ENCODE assay signal across 9 mouse cellular contexts in genomic region chr10:94249575-94250456, GRCm38 (mm10). TPM values are rescaled to one million over a fixed set of nuclear protein-coding genes. Genes with fewer than 3 reads are reported as not detected.
DNase-seq lines count a peak whose midpoint lies in the region; ATAC-seq and TF ChIP-seq lines count a peak whose summit lies in the region.
"Had no signal": no experiment of that assay in that cellular context is flagged by ENCODE, and none has a peak within 500 bp of the region (broad histone marks: within the 10 kb centered on the region; RNA-seq: fewer than 3 reads in every experiment).

No protein-coding gene starts in this region.

- H3K27ac ChIP-seq in gastrocnemius, adult 2 months = peak overlapping the region; percentile 60
- H3K27ac ChIP-seq in hindbrain, embryonic 10.5 days = peak overlapping the region; percentile 36; the same call in 1 of the 2 replicates

- peak overlapping the region; percentile 18; the same call in 1 of the 2 replicates for H3K4me3 ChIP-seq in gastrocnemius, adult 2 months
- no peak overlapping the region for H3K4me3 ChIP-seq in hindbrain, embryonic 10.5 days

- no peaks in the 10 kb centered on the region for H3K36me3 ChIP-seq in hindbrain, embryonic 10.5 days

- no peak for TF ChIP-seq CTCF in gastrocnemius, adult 2 months (IDR thresholded peaks at IDR 0.05)

- peak; percentile 47 for DNase-seq in gastrocnemius, adult 2 months
- no peak for DNase-seq in gastrocnemius, postnatal 4 days (ENCODE audit: low spot score in 2 of 2)
- peak; percentile 83 for DNase-seq in MEL-GATA-1-ER (ENCODE audit: extremely low read depth, low read depth)
- DNase-seq in hindbrain, embryonic 10.5 days (ENCODE audit: low spot score) = peak; percentile 45
- DNase-seq in cerebellum, adult 18-20 months = no peak
- DNase-seq in thymus, postnatal 36 days = no peak

- peaks cover 10% of the 10 kb centered on the region for H3K4me1 ChIP-seq in hindbrain, embryonic 10.5 days (replicated peaks)

- H3K9me3 ChIP-seq in hindbrain, embryonic 10.5 days = no peaks in the 10 kb centered on the region

- no peaks in the 10 kb centered on the region for H3K27me3 ChIP-seq in hindbrain, embryonic 10.5 days (ENCODE audit: insufficient read depth, poor library complexity, severe bottlenecking)
- H3K27me3 ChIP-seq: CH12.LX had no signal

- ATAC-seq in erythroblast, adult 5-6 weeks (replicated peaks; ENCODE audit: low FRiP score, poor library complexity, severe bottlenecking) = peak; percentile 96
- ATAC-seq in megakaryocyte, adult 5-6 weeks (ENCODE audit: poor library complexity, severe bottlenecking) = peak; percentile 53

- intact Hi-C loops in gastrocnemius, adult 2 months (cut with DNase I) = no loop called here

- WGBS in hindbrain, embryonic 10.5 days = 60% methylated on average over 22 of the region's 22 CpGs

RNA-seq across cellular contexts. Expression of gene Gm4792, which starts 48.7 kb away (rescaled TPM):
- not detected for total RNA-seq in gastrocnemius, adult 2 months (2021)
- total RNA-seq in gastrocnemius, postnatal 4 days (2021) = not detected
- total RNA-seq in erythroblast, adult 5-6 weeks (2015; ENCODE audit: low replicate concordance) = not detected in 2 replicates
- total RNA-seq in erythroblast, adult 5-6 weeks (2017; ENCODE audit: low replicate concordance) = not detected in 2 replicates
- 0.42 TPM in 1 of 2 replicates, not detected in the other for polyA plus RNA-seq in hindbrain, embryonic 10.5 days (2016; fragmentation: Nextera tagmentation; extraction: Ambion mirVana)
- total RNA-seq in megakaryocyte, adult 5-6 weeks (2015) = not detected in 2 replicates
- not detected in 2 replicates for total RNA-seq in megakaryocyte, adult 5-6 weeks (2017)
- total RNA-seq: CH12.LX had no signal

RNA-seq across cellular contexts. Expression of gene Ndufa12, which starts 51.3 kb away (rescaled TPM):
- 100 to 1,000 TPM; 596 to 744 TPM for total RNA-seq in gastrocnemius, adult 2 months (2021)
- 100 to 1,000 TPM; 345 to 383 TPM for total RNA-seq in gastrocnemius, postnatal 4 days (2021)
- total RNA-seq in erythroblast, adult 5-6 weeks (2015; ENCODE audit: low replicate concordance) = 15.9 and 21.9 TPM in 2 replicates
- total RNA-seq in erythroblast, adult 5-6 weeks (2017; ENCODE audit: low replicate concordance) = 31.1 and 65.5 TPM in 2 replicates
- 581 and 616 TPM in 2 replicates for polyA plus RNA-seq in hindbrain, embryonic 10.5 days (2016; fragmentation: Nextera tagmentation; extraction: Ambion mirVana)
- total RNA-seq in megakaryocyte, adult 5-6 weeks (2015) = 57.3 and 61.5 TPM in 2 replicates
- total RNA-seq in megakaryocyte, adult 5-6 weeks (2017) = 166 and 181 TPM in 2 replicates

Comparison
In these comparisons a context has a peak if more than half of its experiments do, and no peak if none do; other contexts are left out.
1. DNase-seq: peak in gastrocnemius, adult 2 months (single experiment), MEL-GATA-1-ER (single experiment) and hindbrain, embryonic 10.5 days (single experiment); none in gastrocnemius, postnatal 4 days (0 of 2), cerebellum, adult 18-20 months (0 of 2) and thymus, postnatal 36 days (0 of 2).